Mouse (Mus musculus) heart, postnatal 14 days (tissue): ENCODE measurements around the gene Grcc10. TPM values are rescaled to one million over a fixed set of nuclear protein-coding genes. Genes with fewer than 3 reads are reported as not detected.

Source experiments
- DNase-seq, 2 experiments: peaks; one replicate each; pipeline ENCODE4 v3.0.0; 2021 to 2022
- intact Hi-C: fragments of 180-260 bp; cut with DNase I; formaldehyde crosslinking; loops from one replicate; pipeline ENCODE4 v1.15.1; 2025
- microRNA-seq, 2 experiments: library from miRNA; unstranded; fragments of <30 nt; microRNA quantifications; one replicate each; pipeline ENCODE4 v1.2.0; 2021 to 2022
- total RNA-seq, 2 experiments: library from RNA; stranded (reverse); gene quantifications; 2 replicates each; pipeline ENCODE4 v1.2.3; 2021

Grcc10 gene
- total RNA-seq, 2 experiments from 2014 or later = 323 to 327 TPM

GRCm38 (mm10) chr6:124708289-124708889, 32.8 kb downstream of the Grcc10 start:
- no peak for DNase-seq
- intact Hi-C loops = no loop called here

GRCm38 (mm10) chr6:124706061-124706627, 35.0 kb downstream of the Grcc10 start:
- intact Hi-C loops = no loop called here

DNA sequence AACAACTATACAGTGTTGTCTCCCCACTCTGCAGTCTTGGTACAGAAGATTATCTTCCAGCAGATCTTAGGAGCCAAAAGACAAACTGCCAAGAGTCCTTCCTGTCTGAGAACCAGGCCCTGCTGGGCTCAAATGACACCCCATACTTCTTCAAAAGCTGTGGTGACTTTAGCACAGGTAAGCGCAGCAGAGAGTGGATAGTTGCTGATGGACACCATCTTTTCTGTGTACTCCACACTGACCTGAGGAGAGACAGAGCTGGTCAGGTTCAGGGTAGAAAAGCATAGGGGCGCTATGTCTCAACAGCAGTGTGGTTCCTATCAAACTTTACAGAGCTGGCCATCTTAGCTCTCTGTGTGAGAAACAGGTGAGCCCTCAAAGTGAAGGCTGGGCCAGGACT, 36.8 kb downstream of the Grcc10 start:
- intact Hi-C loops = loop anchor here (5.0 kb wide), 2 partner anchors 38 to 42 kb away; partner anchors contain the start of genes Grcc10 and Lpcat3
- no peak for DNase-seq

More at GRCm38 (mm10) chr6:124706061-124706627, 35.0 kb downstream of the Grcc10 start:
- DNase-seq = no peak

DNA sequence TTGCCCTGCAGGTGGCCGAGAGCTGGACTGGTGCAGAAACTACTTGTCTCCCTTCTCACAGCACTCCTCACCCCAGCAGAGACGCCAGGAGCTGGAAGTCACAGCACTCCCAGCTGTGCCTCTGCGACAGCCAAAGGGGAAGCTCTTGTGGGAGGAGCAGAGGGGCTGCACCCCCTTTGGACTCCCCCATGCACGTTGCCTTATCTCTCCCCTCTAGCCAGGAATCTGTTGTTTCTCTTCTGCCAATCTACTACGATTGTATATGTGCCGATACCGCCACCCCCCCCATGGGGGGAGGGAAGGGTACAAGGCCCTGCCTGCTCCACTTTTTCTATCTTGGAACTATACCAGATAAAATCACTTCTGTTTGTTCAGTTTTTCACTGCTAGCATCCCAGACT, 37.4 kb downstream of the Grcc10 start:
- intact Hi-C loops = loop anchor here (2.0 to 5.0 kb wide), 4 partner anchors 31 to 55 kb away; partner anchors contain the start of genes Grcc10 and Lpcat3
- DNase-seq = no peak

DNA sequence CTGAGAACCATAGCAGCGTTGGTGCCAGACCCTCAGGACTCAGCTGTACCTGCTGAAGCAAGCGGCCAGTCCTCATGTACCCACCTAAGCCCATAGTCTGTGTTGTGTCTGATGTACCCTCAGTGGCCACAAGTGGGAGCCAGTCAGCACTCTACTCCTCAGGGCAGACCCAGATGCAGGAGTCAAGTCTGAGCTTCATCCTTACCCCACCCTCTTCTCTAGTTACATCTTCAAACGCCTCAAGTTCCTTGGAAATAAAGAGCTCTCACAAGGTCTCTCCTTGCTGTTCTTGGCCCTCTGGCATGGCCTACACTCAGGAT, 38.4 kb downstream of the Grcc10 start:
- intact Hi-C loops = loop anchor here (2.0 to 5.0 kb wide), 4 partner anchors 30 to 56 kb away; partner anchors contain the start of genes Grcc10 and Lpcat3
- DNase-seq = peak; percentile 69 to 78

GRCm38 (mm10) chr6:124702102-124702783, 38.9 kb downstream of the Grcc10 start:
- intact Hi-C loops = loop anchor here (2.0 to 5.0 kb wide), 4 partner anchors 29 to 57 kb away; partner anchors contain the start of genes Grcc10 and Lpcat3
- DNase-seq = no peak

DNA sequence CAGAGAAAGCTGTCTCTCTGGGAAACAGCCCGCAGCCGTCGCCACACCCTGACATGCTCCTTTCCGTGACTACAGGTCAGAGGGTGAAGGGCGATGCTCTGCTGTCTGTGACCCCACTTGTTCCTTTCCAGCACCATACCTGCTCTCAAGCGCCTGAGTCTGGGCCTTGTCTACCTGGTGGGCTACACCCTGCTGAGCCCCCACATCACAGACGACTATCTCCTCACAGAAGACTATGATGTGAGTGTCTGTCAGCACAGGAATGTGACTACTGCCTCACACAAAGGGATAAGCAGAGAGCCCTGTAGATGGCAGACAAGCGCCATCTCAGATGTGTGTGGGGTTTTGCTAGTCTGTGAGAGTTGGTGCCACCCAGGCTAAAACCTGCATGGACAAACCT, 39.8 kb downstream of the Grcc10 start:
- intact Hi-C loops = loop anchor here (5.0 kb wide), 2 partner anchors 39 to 41 kb away; partner anchors contain the start of genes Grcc10 and Lpcat3
- no peak for DNase-seq

DNA sequence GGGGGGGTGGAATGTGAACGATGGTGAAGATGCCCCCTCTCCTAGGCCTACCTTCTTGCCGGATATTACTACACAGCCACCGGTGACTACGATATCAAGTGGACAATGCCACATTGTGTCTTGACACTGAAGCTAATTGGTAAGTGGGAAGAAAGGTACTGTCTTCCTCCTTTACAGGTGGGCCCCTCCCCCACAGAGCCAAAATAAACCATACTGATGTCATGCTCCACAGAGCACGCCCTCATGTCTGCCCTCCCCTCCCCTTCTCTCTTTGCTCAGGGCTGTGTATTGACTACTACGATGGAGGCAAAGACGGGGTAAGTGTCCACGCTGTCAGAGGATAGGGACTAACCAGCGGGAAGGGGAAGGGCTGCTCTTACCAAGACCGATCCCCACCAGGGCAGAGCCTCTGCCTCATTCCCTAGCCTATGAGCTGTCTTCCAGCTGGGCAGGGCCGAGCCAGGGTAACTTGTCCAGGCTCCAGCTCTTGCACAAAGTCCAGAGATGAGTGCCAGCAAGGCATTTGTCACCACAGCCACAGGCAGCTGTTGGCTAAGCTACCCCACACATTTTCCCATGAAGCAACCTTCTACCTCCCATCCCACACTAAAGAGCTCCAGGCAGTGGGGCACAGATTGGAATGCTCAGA, 41.1 kb downstream of the Grcc10 start:
- peak; percentile 69 to 80 for DNase-seq
- intact Hi-C loops = loop anchor here (5.0 kb wide), 2 partner anchors 38 to 42 kb away; partner anchors contain the start of genes Grcc10 and Lpcat3

DNA sequence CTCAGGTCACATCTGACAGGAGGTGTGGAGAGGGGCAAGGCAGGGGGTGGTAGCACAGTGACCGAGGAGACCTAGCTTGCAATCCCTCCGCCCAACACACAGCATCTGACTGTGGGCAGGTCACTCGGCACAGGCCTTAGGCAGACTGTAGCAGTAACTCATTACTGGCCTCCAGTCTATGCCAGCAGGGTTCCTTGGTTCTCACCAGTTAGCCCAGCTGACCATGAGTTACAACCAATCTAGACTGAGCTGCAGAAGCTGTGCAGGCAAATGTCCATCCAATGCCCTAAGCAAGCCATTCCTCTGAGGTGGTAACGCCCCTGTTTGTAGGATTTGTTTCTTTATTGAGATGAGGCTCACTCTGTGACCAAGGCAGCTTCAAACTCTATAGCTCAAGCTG, 41.8 kb downstream of the Grcc10 start:
- DNase-seq = no peak
- intact Hi-C loops = no loop called here

DNA sequence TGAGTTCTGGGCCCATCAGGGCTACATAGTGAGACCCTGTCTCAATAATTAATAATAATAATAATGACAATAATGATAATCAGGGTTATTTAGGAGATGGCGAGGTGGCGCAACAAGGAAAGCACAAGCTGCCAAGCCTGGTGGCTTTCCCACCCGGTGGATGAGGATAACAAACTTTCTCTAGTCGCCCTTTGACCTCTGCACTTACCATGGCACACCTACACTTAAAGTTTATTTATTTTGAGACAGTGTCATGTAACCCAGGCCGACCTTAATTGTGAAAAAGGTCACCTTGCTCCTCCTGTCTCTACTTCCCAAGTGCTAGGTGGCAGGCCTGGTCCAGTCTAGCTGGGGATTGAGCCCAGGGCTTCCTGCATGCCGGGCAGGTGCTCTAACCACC, 42.4 kb downstream of the Grcc10 start:
- DNase-seq = no peak
- intact Hi-C loops = no loop called here

DNA sequence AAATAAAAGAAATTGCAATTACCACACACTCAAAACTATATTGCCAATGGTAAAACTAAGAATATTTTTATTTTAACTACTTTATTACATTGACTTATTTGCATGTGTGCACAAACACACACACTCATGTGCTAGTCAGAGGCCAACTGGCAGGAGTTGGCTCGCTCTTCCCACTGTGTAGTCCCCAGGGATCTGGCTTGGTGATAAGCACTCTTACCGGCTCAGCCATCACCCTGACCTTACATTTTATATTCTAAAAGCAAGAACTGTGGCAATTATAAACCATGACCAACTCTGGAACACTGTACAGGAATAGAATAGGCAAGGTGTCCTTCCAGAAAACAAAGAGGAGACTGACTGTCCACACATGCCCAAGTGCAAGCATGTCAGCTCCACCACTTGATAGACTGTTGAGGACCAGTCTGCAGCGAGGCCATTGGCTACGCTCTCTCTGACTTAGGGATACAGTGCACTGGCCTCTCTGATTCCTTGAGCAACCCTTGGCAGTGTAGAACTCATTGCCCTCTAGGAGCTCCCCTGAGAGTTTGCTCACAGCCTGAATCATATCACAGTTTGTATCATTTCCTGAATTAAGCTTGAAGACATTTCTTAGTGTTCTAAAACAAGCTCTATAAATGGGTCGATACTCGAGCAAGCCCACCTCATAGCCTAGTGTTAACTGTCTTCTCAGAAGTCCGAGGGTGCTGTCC, 44.6 kb downstream of the Grcc10 start:
- intact Hi-C loops = no loop called here
- no peak for DNase-seq

DNA sequence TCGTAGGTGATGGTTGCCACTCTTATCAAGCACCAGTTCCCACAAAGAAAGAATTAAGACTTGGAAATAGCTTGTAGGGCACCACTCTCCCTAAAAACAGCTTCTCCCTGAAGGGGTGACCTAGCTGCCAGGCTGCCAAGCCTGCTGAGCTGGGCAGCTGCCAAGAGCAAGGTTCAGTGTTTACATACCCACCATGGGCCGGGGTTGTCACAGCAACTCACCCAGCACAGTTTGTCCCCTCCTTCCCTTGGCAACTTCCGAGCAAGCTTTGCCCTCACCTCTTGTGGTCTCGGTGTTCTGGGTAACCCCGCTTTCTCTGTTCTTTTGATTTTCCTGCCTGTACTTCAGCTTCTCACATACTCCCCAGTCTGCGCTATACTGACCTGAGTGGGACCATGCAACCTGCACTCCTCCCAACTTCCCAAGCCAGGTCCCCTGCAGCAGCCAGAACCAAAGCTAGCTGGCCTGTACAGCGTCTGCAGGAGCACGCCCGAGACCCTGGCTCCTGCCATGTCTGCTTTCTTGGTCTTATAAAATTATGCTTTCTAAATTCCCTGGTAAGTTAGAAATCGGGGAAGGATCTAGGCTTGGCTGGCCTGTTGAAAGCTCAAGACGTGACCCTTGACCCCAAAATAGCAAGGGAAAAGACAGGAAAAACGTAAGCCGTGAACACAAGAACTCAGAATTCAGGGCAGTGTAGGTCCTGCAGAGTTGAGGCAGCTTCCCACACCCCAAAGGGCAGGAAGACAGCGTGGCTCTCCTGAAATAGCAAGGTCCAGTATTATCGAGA, 46.8 kb downstream of the Grcc10 start:
- peak; percentile 79 to 81 for DNase-seq
- intact Hi-C loops = no loop called here

DNA sequence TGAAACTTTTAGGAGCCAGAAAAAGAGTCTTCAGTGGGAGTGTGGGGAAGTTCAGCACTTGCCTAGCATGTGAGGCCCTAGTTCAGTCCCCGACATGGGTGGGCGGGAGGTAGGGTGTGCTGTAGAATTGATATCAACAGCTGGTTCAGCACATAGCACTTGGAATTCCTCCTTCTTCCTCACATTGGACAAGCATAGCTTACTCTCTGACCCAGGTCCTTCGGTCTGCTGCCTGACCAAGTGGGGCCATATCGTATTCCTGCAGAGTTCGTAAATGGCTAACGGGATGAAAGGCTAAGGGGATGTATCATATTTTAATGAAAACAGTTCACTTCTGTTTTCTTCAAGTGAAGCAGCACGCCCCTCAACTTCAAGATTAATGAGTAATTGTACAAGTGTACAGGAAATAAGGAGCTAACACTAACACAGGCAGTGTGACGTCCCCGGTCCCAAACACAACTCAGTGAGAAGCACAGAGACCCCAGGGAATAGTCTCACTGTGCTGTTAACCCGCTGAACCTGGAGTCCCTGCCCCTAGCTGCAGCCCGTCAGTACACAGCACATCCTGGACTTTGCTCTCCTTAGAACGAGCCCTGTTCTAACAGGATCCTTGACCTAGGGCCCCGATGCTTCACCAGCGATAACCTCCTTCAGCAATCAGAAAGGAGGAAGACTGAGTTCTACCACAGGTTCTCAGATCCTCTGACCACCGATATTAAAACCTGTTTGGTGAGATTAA, 47.8 kb downstream of the Grcc10 start:
- DNase-seq = no peak
- intact Hi-C loops = no loop called here

DNA sequence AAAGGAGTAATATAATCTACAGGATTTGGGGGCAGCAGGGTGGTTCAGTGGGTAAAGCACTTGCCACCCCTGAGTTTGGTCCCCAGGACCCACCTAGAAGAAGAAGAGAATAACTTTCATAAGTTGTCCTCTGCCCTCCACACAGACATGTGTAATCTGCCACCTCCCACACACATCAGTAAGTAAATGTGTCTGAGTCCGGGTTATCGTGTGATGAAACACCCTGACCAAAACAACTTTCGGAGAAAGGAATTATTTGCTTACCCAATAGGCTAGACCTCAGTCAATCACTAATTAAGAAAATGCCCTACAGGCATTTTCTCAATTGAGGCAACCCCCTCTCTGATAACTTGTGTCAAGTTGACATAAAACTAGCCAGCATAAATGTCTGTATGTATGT, 50.7 kb downstream of the Grcc10 start:
- intact Hi-C loops = no loop called here
- DNase-seq = no peak

Small RNAs within 50 kb of the gene (microRNA-seq; reads per million reads assigned to microRNA genes)
- gene Mir141 (1.2 to 33.9 reads per million in 2 experiments), gene Mir200c (22.3 to 533 reads per million in 2 experiments)

Other genes starting within 250 kb of the Grcc10 start
- gene C1rl, start 248.3 kb downstream of the Grcc10 start, total RNA-seq = 1 to 10 TPM in 1 of 2 experiments, under 1 TPM in 1; 0.90 to 1.1 TPM
- gene C1ra, start 229.0 kb downstream of the Grcc10 start, total RNA-seq = 10 to 100 TPM in 1 of 2 experiments, 1 to 10 TPM in 1; 8.8 to 10.8 TPM
- gene C1s1, start 199.0 kb downstream of the Grcc10 start, total RNA-seq = 10 to 100 TPM; 25.3 to 25.6 TPM
- gene C1rb, start 171.1 kb downstream of the Grcc10 start, total RNA-seq = 1 to 10 TPM; 1.1 to 1.5 TPM
- under 1 TPM; 0.41 to 0.65 TPM for gene C1s2, start 105.3 kb downstream of the Grcc10 start, total RNA-seq
- 10 to 100 TPM; 54.0 to 56.7 TPM for gene Lpcat3, start 78.3 kb downstream of the Grcc10 start, total RNA-seq
- gene Emg1, start 29.2 kb downstream of the Grcc10 start, total RNA-seq = 10 to 100 TPM; 58.8 to 68.4 TPM
- 100 to 1,000 TPM; 326 to 358 TPM for gene Phb2, start 29.0 kb downstream of the Grcc10 start, total RNA-seq
- 1 to 10 TPM; 4.2 to 8.5 TPM for gene Ptpn6, start 2.7 kb downstream of the Grcc10 start, total RNA-seq
- gene Gm45234, start 14.6 kb upstream of the Grcc10 start, total RNA-seq = 1 to 10 TPM in 1 of 2 experiments, not detected in 1; 1.5 TPM
- 10 to 100 TPM; 48.1 to 48.9 TPM for gene Atn1, start 15.2 kb upstream of the Grcc10 start, total RNA-seq
- gene Eno2, start 28.3 kb upstream of the Grcc10 start, total RNA-seq = 1 to 10 TPM; 2.6 to 4.0 TPM
- 1 to 10 TPM in 1 of 2 experiments, under 1 TPM in 1; 0.51 to 1.0 TPM for gene Lrrc23, start 38.4 kb upstream of the Grcc10 start, total RNA-seq
- gene Spsb2, start 67.3 kb upstream of the Grcc10 start, total RNA-seq = 1 to 10 TPM; 3.2 to 3.5 TPM
- gene Tpi1, start 72.9 kb upstream of the Grcc10 start, total RNA-seq = 100 to 1,000 TPM; 772 to 817 TPM
- 10 to 100 TPM; 78.2 TPM for gene Usp5, start 88.1 kb upstream of the Grcc10 start, total RNA-seq
- 1 to 10 TPM; 3.5 to 9.6 TPM for gene Cdca3, start 88.2 kb upstream of the Grcc10 start, total RNA-seq
- 1 to 10 TPM; 2.8 to 3.3 TPM for gene Gnb3, start 98.9 kb upstream of the Grcc10 start, total RNA-seq
- 10 to 100 TPM; 17.9 to 19.5 TPM for gene P3h3, start 116.4 kb upstream of the Grcc10 start, total RNA-seq
- gene Gpr162, start 122.6 kb upstream of the Grcc10 start, total RNA-seq = 1 to 10 TPM; 1.8 to 2.4 TPM
- 10 to 100 TPM in 1 of 2 experiments, 1 to 10 TPM in 1; 1.2 to 12.3 TPM for gene Cd4, start 146.8 kb upstream of the Grcc10 start, total RNA-seq
- gene Lag3, start 170.3 kb upstream of the Grcc10 start, total RNA-seq = under 1 TPM; 0.62 to 0.80 TPM
- 100 to 1,000 TPM; 369 to 378 TPM for gene Ptms, start 178.7 kb upstream of the Grcc10 start, total RNA-seq
- 100 to 1,000 TPM; 214 to 217 TPM for gene Mlf2, start 190.0 kb upstream of the Grcc10 start, total RNA-seq
- gene Cops7a, start 224.2 kb upstream of the Grcc10 start, total RNA-seq = 10 to 100 TPM; 90.1 to 99.6 TPM